Mouse (Mus musculus) midbrain, embryonic 16.5 days (tissue): ENCODE measurements at regions not wholly inside any gene's neighbourhood (a gene's known extent, or its start where the extent isn't known, plus 50 kb on each side); places are given as distances from the start of the nearest gene placed in this dataset.

Experiments used
- ATAC-seq: fragments of 200-750 bp; cut with Nextera tagmentation; 2 replicates; pipeline ENCODE4 v1.8.0; 2017; ENCODE audit warnings: moderate TSS enrichment
- H3K27ac ChIP-seq: fragments of 300-500 bp; sonication (generic); 2 replicates; pipeline ENCODE4 v1.5.1; 2014; ENCODE audit warnings: mild to moderate bottlenecking, low read length, mixed read lengths
- H3K27me3 ChIP-seq: fragments of 300-500 bp; sonication (generic); 2 replicates; pipeline ENCODE4 v1.6.1; 2014; ENCODE audit warnings: low read depth, low read length, mixed read lengths; ENCODE audit not compliant: control insufficient read depth, insufficient read depth
- H3K36me3 ChIP-seq: fragments of 300-500 bp; sonication (generic); 2 replicates; pipeline ENCODE4 v1.6.1; 2014; ENCODE audit warnings: mild to moderate bottlenecking, low read length, moderate library complexity, mixed read lengths; ENCODE audit not compliant: control insufficient read depth, insufficient read depth
- H3K4me1 ChIP-seq: fragments of 300-500 bp; sonication (generic); 2 replicates; pipeline ENCODE4 v1.6.1; 2014; ENCODE audit warnings: mild to moderate bottlenecking, low read length, mixed read lengths; ENCODE audit not compliant: control insufficient read depth, insufficient read depth
- H3K4me2 ChIP-seq: fragments of 300-500 bp; sonication (generic); 2 replicates; pipeline ENCODE4 v1.6.1; 2014; ENCODE audit warnings: mild to moderate bottlenecking, low read length, mixed read lengths
- H3K4me3 ChIP-seq: fragments of 300-500 bp; sonication (generic); 2 replicates; pipeline ENCODE4 v1.5.1; 2014; ENCODE audit warnings: low read depth, mild to moderate bottlenecking, low read length, moderate library complexity, mixed read lengths
- H3K9ac ChIP-seq: fragments of 300-500 bp; sonication (generic); 2 replicates; pipeline ENCODE4 v1.6.1; 2014; ENCODE audit warnings: low read depth, low read length, mixed read lengths
- H3K9me3 ChIP-seq: fragments of 300-500 bp; sonication (generic); replicated peaks from 2 replicates; pipeline ENCODE4 v1.6.1; 2014; ENCODE audit warnings: mild to moderate bottlenecking, low read length, mixed read lengths; ENCODE audit not compliant: control insufficient read depth, poor library complexity, severe bottlenecking
- WGBS: fragments of 180-500 bp; shearing (Covaris S2); extraction: QIAGEN DNeasy Blood & Tissue Kit; methylation state at CpG from one replicate; pipeline ENCODE4 v1.1.7; 2014; 5-methylcytosine and 5-hydroxymethylcytosine counted together

- Histone ChIP-seq H3K4me2 (no peak overlapping the region), H3K4me1 (peaks cover 37% of the 10 kb centered on the region), H3K27me3 (no peaks in the 10 kb centered on the region), H3K9ac (no peak overlapping the region), H3K9me3 (no peaks in the 10 kb centered on the region), H3K27ac (no peak overlapping the region), H3K4me3 (no peak overlapping the region), H3K36me3 (no peaks in the 10 kb centered on the region)
- no peak for ATAC-seq
- 89% methylated on average over 9 of the region's 9 CpGs for WGBS
These were observed 138.8 kb upstream of the Ubr2 start for GRCm38 (mm10) chr17:47149158-47149557.

- no peak for ATAC-seq
- Histone ChIP-seq H3K9me3 (no peaks in the 10 kb centered on the region), H3K9ac (no peak overlapping the region), H3K4me2 (no peak overlapping the region), H3K27me3 (no peaks in the 10 kb centered on the region), H3K36me3 (no peaks in the 10 kb centered on the region), H3K27ac (no peak overlapping the region), H3K4me1 (peaks cover 44% of the 10 kb centered on the region), H3K4me3 (no peak overlapping the region)
- 94% methylated on average over 4 of the region's 4 CpGs for WGBS
These were observed 136.3 kb upstream of the Ubr2 start for GRCm38 (mm10) chr17:47146640-47147039.

GRCm38 (mm10) chr17:47145590-47145989 lies 135.2 kb upstream of the Ubr2 start:
- Histone ChIP-seq H3K4me1 (peaks cover 35% of the 10 kb centered on the region), H3K36me3 (no peaks in the 10 kb centered on the region), H3K27ac (no peak overlapping the region), H3K27me3 (no peaks in the 10 kb centered on the region), H3K9ac (no peak overlapping the region), H3K4me2 (no peak overlapping the region), H3K4me3 (no peak overlapping the region), H3K9me3 (no peaks in the 10 kb centered on the region)
- 98% methylated on average over 16 of the region's 16 CpGs for WGBS
- ATAC-seq: no peak

GRCm38 (mm10) chr17:47144996-47145395 lies 134.6 kb upstream of the Ubr2 start:
- ATAC-seq: no peak
- Histone ChIP-seq H3K36me3 (no peaks in the 10 kb centered on the region), H3K4me1 (peaks cover 33% of the 10 kb centered on the region), H3K9ac (no peak overlapping the region), H3K27ac (no peak overlapping the region), H3K4me3 (no peak overlapping the region), H3K9me3 (no peaks in the 10 kb centered on the region), H3K27me3 (no peaks in the 10 kb centered on the region), H3K4me2 (no peak overlapping the region; the same call in 1 of the 2 replicates)
- WGBS: 85% methylated on average over 9 of the region's 9 CpGs

- H3K4me3 ChIP-seq: peak overlapping the region; percentile 51
- 55% methylated on average over 7 of the region's 7 CpGs for WGBS
These were observed 134.1 kb upstream of the Ubr2 start for GRCm38 (mm10) chr17:47144460-47144859.

GRCm38 (mm10) chr17:47143898-47144297 lies 133.5 kb upstream of the Ubr2 start:
- no peak for ATAC-seq
- WGBS: 48% methylated on average over 7 of the region's 7 CpGs
- H3K27ac ChIP-seq: peak overlapping the region; percentile 31; the same call in 1 of the 2 replicates
- H3K36me3 ChIP-seq: no peaks in the 10 kb centered on the region
- peaks cover 38% of the 10 kb centered on the region for H3K4me1 ChIP-seq
- H3K4me2 ChIP-seq: peak overlapping the region; percentile 82
- H3K27me3 ChIP-seq: no peaks in the 10 kb centered on the region
- H3K9ac ChIP-seq: peak overlapping the region; percentile 49
- no peaks in the 10 kb centered on the region for H3K9me3 ChIP-seq
- peak overlapping the region; percentile 51 for H3K4me3 ChIP-seq

More at GRCm38 (mm10) chr17:47144460-47144859, 134.1 kb upstream of the Ubr2 start:
- H3K4me2 ChIP-seq: peak overlapping the region; percentile 82
- H3K9me3 ChIP-seq: no peaks in the 10 kb centered on the region
- no peak overlapping the region for H3K9ac ChIP-seq
- H3K27ac ChIP-seq: no peak overlapping the region; the same call in 1 of the 2 replicates
- H3K36me3 ChIP-seq: no peaks in the 10 kb centered on the region
- no peaks in the 10 kb centered on the region for H3K27me3 ChIP-seq
- ATAC-seq: no peak
- peaks cover 34% of the 10 kb centered on the region for H3K4me1 ChIP-seq

- Histone ChIP-seq H3K4me1 (peaks cover 42% of the 10 kb centered on the region), H3K9ac (peak overlapping the region; percentile 6; the same call in 1 of the 2 replicates), H3K4me3 (peak overlapping the region; percentile 51), H3K36me3 (no peaks in the 10 kb centered on the region), H3K9me3 (no peaks in the 10 kb centered on the region), H3K27me3 (no peaks in the 10 kb centered on the region), H3K4me2 (peak overlapping the region; percentile 82), H3K27ac (peak overlapping the region; percentile 14; the same call in 1 of the 2 replicates)
- 17% methylated on average over 7 of the region's 7 CpGs for WGBS
- no peak for ATAC-seq
These were observed 132.5 kb upstream of the Ubr2 start for GRCm38 (mm10) chr17:47142885-47143284.

GRCm38 (mm10) chr17:47142276-47142675 lies 131.9 kb upstream of the Ubr2 start:
- peaks cover 42% of the 10 kb centered on the region for H3K4me1 ChIP-seq
- H3K9ac ChIP-seq: peak overlapping the region; percentile 76
- H3K9me3 ChIP-seq: no peaks in the 10 kb centered on the region
- H3K27ac ChIP-seq: peak overlapping the region; percentile 97
- H3K36me3 ChIP-seq: no peaks in the 10 kb centered on the region
- peak overlapping the region; percentile 51 for H3K4me3 ChIP-seq
- WGBS: 1% methylated on average over 7 of the region's 7 CpGs
- H3K4me2 ChIP-seq: peak overlapping the region; percentile 82
- H3K27me3 ChIP-seq: no peaks in the 10 kb centered on the region
- ATAC-seq: no peak

- H3K4me1 ChIP-seq: peaks cover 40% of the 10 kb centered on the region
- H3K9me3 ChIP-seq: no peaks in the 10 kb centered on the region
These were observed 131.5 kb upstream of the Ubr2 start for GRCm38 (mm10) chr17:47141843-47142215.

More at GRCm38 (mm10) chr17:47141843-47142215, 131.5 kb upstream of the Ubr2 start:
- Histone ChIP-seq H3K4me3 (peak overlapping the region; percentile 51), H3K9ac (peak overlapping the region; percentile 76), H3K27ac (peak overlapping the region; percentile 97), H3K36me3 (no peaks in the 10 kb centered on the region), H3K4me2 (peak overlapping the region; percentile 82), H3K27me3 (no peaks in the 10 kb centered on the region)
- under 1% methylated on average over 12 of the region's 12 CpGs for WGBS
- ATAC-seq: no peak
